Mouse (Mus musculus) midbrain, embryonic 14.5 days (tissue): Measurements from ENCODE around the gene Gm10273. TPM values are rescaled to one million over a fixed set of nuclear protein-coding genes. Genes with fewer than 3 reads are reported as not detected.

Experiments used
- ATAC-seq: fragments of 200-750 bp; cut with Nextera tagmentation; 2 replicates; pipeline ENCODE4 v1.8.0; 2017; ENCODE audit warnings: moderate number of reproducible peaks, moderate library complexity; ENCODE audit not compliant: low FRiP score, low TSS enrichment
- DNase-seq: peaks from one replicate; pipeline ENCODE4 v3.0.0-alpha.2; 2015
- H3K27ac ChIP-seq: fragments of 300-500 bp; sonication (generic); replicated peaks from 2 replicates; pipeline ENCODE4 v1.5.1; 2014; ENCODE audit warnings: mild to moderate bottlenecking, low read depth, low read length, moderate library complexity
- H3K27me3 ChIP-seq: fragments of 300-500 bp; sonication (generic); 2 replicates; pipeline ENCODE4 v1.6.1; 2014; ENCODE audit warnings: low read length, control low read depth, mixed read lengths; ENCODE audit not compliant: control insufficient read depth, insufficient read depth
- H3K36me3 ChIP-seq: fragments of 300-500 bp; sonication (generic); 2 replicates; pipeline ENCODE4 v1.6.1; 2014; ENCODE audit warnings: low read length, control low read depth; ENCODE audit not compliant: control insufficient read depth, insufficient read depth
- H3K4me1 ChIP-seq: fragments of 300-500 bp; sonication (generic); 2 replicates; pipeline ENCODE4 v1.6.1; 2014; ENCODE audit warnings: mild to moderate bottlenecking, antibody characterized with exemption, low read length, control low read depth; ENCODE audit not compliant: control insufficient read depth, insufficient read depth
- H3K4me2 ChIP-seq: fragments of 300-500 bp; sonication (generic); 2 replicates; pipeline ENCODE4 v1.6.1; 2014; ENCODE audit warnings: mild to moderate bottlenecking, low read length, moderate library complexity
- H3K4me3 ChIP-seq: fragments of 300-500 bp; sonication (generic); replicated peaks from 2 replicates; pipeline ENCODE4 v1.5.1; 2014; ENCODE audit warnings: low read depth, low read length
- H3K9ac ChIP-seq: fragments of 300-500 bp; sonication (generic); replicated peaks from 2 replicates; pipeline ENCODE4 v1.6.1; 2014; ENCODE audit warnings: mild to moderate bottlenecking, low read length, moderate library complexity
- H3K9me3 ChIP-seq: fragments of 300-500 bp; sonication (generic); 2 replicates; pipeline ENCODE4 v1.6.1; 2016; ENCODE audit warnings: low read length, control low read depth, mixed read lengths; ENCODE audit not compliant: control insufficient read depth
- WGBS: fragments of 180-500 bp; shearing (Covaris S2); extraction: QIAGEN DNeasy Blood & Tissue Kit; methylation state at CpG from one replicate; pipeline ENCODE4 v1.1.7; 2014; 5-methylcytosine and 5-hydroxymethylcytosine counted together
- polyA plus RNA-seq: library from polyadenylated mRNA; unstranded; fragments of >200 nt; fragmentation: Nextera tagmentation; extraction: Ambion mirVana; gene quantifications from 2 replicates; pipeline ENCODE4 v1.2.1, GENCODE M21; 2014

The Gm10273 gene
- polyA plus RNA-seq, 1 experiment from 2014 or later: 5.0 TPM

DNA sequence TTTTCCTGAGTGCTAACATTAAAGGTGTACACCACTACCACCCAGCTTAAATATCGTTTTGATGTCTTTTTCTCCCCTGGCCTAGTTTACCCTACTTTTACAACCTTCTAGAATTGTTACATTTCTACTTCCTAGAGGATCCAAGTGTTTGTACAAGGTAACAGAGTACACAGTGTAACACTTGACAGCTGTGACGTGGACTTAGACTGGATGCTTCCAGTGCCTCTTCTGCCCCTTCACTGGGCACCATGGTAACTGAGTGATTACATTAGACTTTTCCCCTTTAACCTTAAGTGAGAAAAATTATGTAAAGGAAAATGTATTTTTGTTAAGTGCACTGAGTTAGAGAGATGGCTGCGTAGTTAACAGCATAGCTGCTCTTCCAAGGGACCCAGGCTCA lies 30.9 kb upstream of the Gm10273 start:
- H3K4me3 ChIP-seq: no peak overlapping the region
- H3K27me3 ChIP-seq: no peaks in the 10 kb centered on the region
- H3K36me3 ChIP-seq: peaks cover 74% of the 10 kb centered on the region
- H3K4me1 ChIP-seq: no peaks in the 10 kb centered on the region
- H3K4me2 ChIP-seq: no peak overlapping the region
- DNase-seq (no peak), ATAC-seq (no peak)
- H3K9ac ChIP-seq: no peak overlapping the region
- no peaks in the 10 kb centered on the region for H3K9me3 ChIP-seq
- H3K27ac ChIP-seq: no peak overlapping the region
- 96% methylated on average over 3 of the region's 3 CpGs for WGBS

DNA sequence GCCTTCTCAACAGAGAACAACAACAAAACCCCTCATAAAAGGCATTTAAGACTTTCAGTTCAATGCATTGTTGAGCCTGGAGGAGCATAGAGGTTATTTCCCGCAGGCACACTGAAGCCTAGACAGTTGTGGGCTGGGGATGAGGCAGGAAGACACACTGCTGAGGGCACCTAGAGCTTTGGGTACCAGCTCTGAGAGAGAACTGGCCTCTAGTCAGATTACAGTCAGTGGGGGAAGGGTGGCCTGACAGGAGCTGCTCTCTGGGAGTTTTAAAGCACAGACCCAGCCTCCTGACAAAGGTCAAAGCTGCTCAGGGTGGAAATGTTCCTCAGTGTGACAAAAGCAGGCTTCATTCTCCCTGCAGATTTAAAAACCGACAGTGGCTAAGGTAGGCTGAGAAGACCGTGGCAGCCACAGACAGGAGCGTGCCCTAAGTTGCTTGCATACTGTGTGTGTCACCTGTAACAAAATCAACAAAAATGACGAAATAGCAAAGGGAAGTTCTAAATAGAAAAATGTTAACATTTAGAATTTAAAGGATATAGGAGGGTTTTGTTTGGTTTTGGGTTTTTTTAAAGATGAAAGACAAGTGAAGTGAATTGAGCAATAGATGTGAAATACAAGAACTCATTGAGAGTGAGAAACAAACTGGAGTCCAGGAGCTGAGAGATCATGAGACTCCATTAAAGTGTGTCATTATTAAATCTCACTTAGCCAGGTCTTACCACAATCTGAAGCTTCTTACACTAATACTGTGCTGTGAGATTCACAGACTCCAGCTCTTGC lies 29.4 kb upstream of the Gm10273 start:
- H3K27ac ChIP-seq: no peak overlapping the region
- no peak overlapping the region for H3K4me2 ChIP-seq
- H3K9me3 ChIP-seq: no peaks in the 10 kb centered on the region
- no peaks in the 10 kb centered on the region for H3K27me3 ChIP-seq
- no peak overlapping the region for H3K4me3 ChIP-seq
- 79% methylated on average over 5 of the region's 5 CpGs for WGBS
- no peaks in the 10 kb centered on the region for H3K4me1 ChIP-seq
- H3K9ac ChIP-seq: no peak overlapping the region
- DNase-seq (no peak), ATAC-seq (no peak)
- H3K36me3 ChIP-seq: peaks cover 86% of the 10 kb centered on the region

DNA sequence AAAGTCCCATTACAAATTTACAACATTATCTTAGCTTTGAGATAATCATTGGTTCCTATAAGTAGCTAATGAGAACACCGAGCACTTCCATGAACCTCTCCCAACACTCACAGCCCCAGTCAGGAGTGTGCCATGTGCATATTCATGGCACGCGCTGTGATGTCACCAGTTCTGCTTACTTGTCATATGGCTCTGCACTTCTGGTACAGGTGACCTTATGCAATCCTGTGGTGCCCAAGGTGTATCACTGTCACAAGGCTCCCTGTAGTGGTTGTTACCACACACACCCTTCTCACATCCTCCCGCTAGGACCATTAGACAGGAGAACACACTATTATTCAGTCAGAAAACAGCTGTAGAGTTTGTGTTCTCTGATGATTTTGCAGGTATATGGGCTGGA lies 28.7 kb upstream of the Gm10273 start:
- Histone ChIP-seq H3K4me1 (no peaks in the 10 kb centered on the region), H3K9ac (no peak overlapping the region), H3K4me3 (no peak overlapping the region), H3K27ac (no peak overlapping the region), H3K27me3 (no peaks in the 10 kb centered on the region), H3K36me3 (peaks cover 89% of the 10 kb centered on the region), H3K4me2 (no peak overlapping the region), H3K9me3 (no peaks in the 10 kb centered on the region)
- ATAC-seq (no peak), DNase-seq (no peak)
- 97% methylated on average over 4 of the region's 4 CpGs for WGBS

DNA sequence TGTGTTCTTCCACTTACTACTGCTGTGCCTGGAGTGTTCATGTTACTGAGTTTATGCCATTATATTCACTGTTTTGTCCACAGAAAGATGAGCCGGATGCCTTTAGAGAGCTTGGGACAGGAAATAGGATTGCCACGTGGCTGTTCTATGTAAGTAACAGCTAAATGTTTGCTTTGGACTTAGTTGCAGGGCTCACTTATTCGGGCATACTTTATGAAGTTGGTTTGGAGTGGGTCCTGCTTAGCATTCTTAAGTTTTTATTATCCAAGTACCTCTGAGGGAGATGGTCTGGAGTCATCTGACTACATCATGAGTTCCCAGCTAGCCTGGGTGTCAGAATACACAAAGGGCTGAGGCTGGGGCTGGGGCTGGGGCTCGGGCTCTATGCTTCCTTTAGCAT lies 28.2 kb upstream of the Gm10273 start:
- Histone ChIP-seq H3K27me3 (no peaks in the 10 kb centered on the region), H3K9ac (no peak overlapping the region), H3K4me3 (no peak overlapping the region), H3K36me3 (peaks cover 88% of the 10 kb centered on the region), H3K4me2 (no peak overlapping the region), H3K4me1 (no peaks in the 10 kb centered on the region), H3K9me3 (no peaks in the 10 kb centered on the region), H3K27ac (no peak overlapping the region)
- DNase-seq (no peak), ATAC-seq (no peak)
- 86% methylated on average over 4 of the region's 4 CpGs for WGBS

DNA sequence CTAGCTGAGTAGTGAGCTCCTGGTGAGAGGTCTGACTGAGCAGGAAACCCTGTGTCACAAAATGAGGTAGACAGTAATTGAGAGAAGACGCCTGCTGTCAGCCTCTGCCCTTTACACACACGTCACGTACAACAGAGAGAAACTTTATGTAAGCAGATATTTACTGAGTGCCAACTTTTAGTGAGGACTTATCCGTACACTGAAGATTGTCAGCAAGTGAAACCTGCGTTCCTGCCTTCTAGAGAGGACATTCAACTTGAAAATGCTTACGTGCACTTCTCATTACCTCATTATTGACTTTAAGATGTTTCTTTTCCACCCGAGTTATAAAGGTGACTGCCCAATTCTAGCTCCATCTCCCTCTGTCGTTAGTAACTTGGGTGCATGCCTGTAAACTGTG lies 26.7 kb upstream of the Gm10273 start:
- Histone ChIP-seq H3K4me1 (no peaks in the 10 kb centered on the region), H3K4me2 (no peak overlapping the region), H3K27ac (no peak overlapping the region), H3K9ac (no peak overlapping the region), H3K9me3 (no peaks in the 10 kb centered on the region), H3K36me3 (peaks cover 76% of the 10 kb centered on the region), H3K4me3 (no peak overlapping the region), H3K27me3 (no peaks in the 10 kb centered on the region)
- ATAC-seq (no peak), DNase-seq (no peak)
- WGBS: 90% methylated on average over 8 of the region's 8 CpGs

DNA sequence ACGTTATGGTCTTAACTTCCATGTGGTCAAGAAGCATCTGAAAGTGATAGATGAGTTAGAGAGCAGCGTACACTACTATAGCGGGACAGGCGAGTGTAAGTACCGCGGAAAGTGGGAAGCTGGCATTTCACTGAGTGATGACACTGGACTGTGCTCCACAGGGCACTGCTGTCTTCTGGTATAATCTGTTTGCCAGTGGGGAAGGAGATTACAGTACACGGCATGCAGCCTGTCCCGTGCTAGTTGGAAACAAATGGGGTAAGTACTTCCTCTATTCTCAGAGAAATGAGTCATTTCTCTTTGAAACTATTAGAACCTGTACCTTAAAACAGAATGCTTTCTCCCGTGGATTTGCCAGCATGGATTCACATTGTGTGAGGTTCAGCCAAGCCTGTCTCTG lies 26.0 kb upstream of the Gm10273 start:
- 95% methylated on average over 9 of the region's 9 CpGs for WGBS
- Histone ChIP-seq H3K27me3 (no peaks in the 10 kb centered on the region), H3K4me3 (no peak overlapping the region), H3K9ac (no peak overlapping the region), H3K4me1 (no peaks in the 10 kb centered on the region), H3K9me3 (no peaks in the 10 kb centered on the region), H3K36me3 (peaks cover 74% of the 10 kb centered on the region), H3K4me2 (no peak overlapping the region), H3K27ac (no peak overlapping the region)
- no peak for DNase-seq
- no peak for ATAC-seq

DNA sequence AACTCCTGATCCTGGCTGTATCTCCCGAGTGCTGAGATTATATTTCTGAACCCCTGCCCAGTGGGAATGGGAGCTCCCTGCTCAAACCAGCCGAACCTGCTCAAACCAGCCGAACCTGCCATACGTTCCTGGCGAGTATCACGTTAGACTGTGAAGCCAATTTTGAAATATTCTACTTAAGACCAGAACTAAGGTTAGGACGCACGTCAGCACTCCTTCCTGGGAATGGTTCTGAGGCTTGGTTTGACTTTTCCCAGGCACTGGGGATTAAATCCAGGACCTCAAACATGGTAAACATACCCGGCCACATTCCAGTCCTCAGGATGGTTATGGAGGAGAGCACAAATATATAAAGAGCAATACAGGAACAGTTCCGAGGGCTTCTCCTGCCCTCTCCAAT lies 17.5 kb upstream of the Gm10273 start:
- no peaks in the 10 kb centered on the region for H3K9me3 ChIP-seq
- 95% methylated on average over 10 of the region's 10 CpGs for WGBS
- no peak overlapping the region for H3K4me2 ChIP-seq
- no peak for DNase-seq
- no peak overlapping the region for H3K4me3 ChIP-seq
- no peaks in the 10 kb centered on the region for H3K27me3 ChIP-seq
- H3K27ac ChIP-seq: no peak overlapping the region
- ATAC-seq: no peak
- no peaks in the 10 kb centered on the region for H3K4me1 ChIP-seq
- no peak overlapping the region for H3K9ac ChIP-seq
- peaks cover 8% of the 10 kb centered on the region for H3K36me3 ChIP-seq

DNA sequence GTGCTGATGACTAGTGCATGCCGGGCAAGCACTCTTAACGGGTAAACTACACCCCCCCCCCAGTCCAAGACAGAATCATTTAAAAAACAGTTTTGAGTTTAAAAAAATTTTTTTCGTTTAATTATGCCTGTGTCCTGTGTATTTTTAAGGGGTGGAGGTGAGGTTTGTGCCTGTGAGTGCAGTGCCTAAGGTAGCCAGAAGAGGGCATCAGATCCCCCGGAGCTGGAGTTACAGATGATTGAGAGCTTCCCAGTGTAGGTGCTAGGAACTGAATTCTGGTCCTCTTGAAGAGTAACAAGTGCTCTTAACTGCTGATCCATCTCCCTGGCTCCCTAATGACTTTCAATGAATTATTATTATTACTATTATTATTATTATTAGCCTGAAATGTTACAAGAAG lies 16.7 kb upstream of the Gm10273 start:
- no peaks in the 10 kb centered on the region for H3K9me3 ChIP-seq
- no peak overlapping the region for H3K4me2 ChIP-seq
- H3K27me3 ChIP-seq: no peaks in the 10 kb centered on the region
- H3K36me3 ChIP-seq: peaks cover 5% of the 10 kb centered on the region; the same call in 1 of the 2 replicates
- no peak for ATAC-seq
- no peak overlapping the region for H3K9ac ChIP-seq
- WGBS: 93% methylated on average over 4 of the region's 4 CpGs
- H3K4me1 ChIP-seq: no peaks in the 10 kb centered on the region
- H3K27ac ChIP-seq: no peak overlapping the region
- no peak overlapping the region for H3K4me3 ChIP-seq
- no peak for DNase-seq

DNA sequence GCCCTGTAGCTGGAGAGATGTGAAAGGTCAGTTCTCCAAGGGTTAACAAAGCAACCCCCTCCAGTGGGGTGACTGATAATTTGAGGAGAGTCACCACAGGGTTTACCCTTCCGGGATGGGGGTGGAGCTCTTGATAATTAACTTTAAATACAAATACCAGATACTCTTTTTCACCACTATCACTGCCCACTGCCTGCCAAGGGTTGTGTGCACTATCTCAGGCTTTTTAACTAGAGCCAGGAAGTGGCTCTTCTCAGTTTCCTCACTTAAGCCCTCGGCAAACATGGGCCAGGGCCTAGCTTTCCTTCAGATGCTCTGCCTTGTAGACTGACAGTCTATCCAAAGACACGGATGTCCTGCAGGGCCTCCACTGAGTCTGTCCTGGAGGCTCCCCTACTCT lies 15.5 kb upstream of the Gm10273 start:
- Histone ChIP-seq H3K27ac (no peak overlapping the region), H3K9me3 (no peaks in the 10 kb centered on the region), H3K4me2 (no peak overlapping the region), H3K27me3 (no peaks in the 10 kb centered on the region), H3K4me3 (no peak overlapping the region), H3K4me1 (no peaks in the 10 kb centered on the region), H3K36me3 (no peaks in the 10 kb centered on the region), H3K9ac (no peak overlapping the region)
- no peak for DNase-seq
- no peak for ATAC-seq
- WGBS: 76% methylated on average over 3 of the region's 3 CpGs
